Mouse (Mus musculus) intestine, embryonic 16.5 days (tissue): ENCODE measurements around the gene Phip. TPM values are rescaled to one million over a fixed set of nuclear protein-coding genes. Genes with fewer than 3 reads are reported as not detected.

Experiments
- ATAC-seq: fragments of 200-750 bp; cut with Nextera tagmentation; 2 replicates; pipeline ENCODE4 v1.8.0; 2017; ENCODE audit warnings: moderate TSS enrichment, moderate library complexity
- H3K27ac ChIP-seq: fragments of 300-500 bp; sonication (generic); 2 replicates; pipeline ENCODE4 v1.5.1; 2014; ENCODE audit warnings: mild to moderate bottlenecking, low read length
- H3K27me3 ChIP-seq: fragments of 300-500 bp; sonication (generic); replicated peaks from 2 replicates; pipeline ENCODE4 v1.6.1; 2014; ENCODE audit warnings: low read length, control low read depth, mixed read lengths; ENCODE audit not compliant: control insufficient read depth, insufficient read depth
- H3K36me3 ChIP-seq: fragments of 300-500 bp; sonication (generic); 2 replicates; pipeline ENCODE4 v1.6.1; 2014; ENCODE audit warnings: low read length, control low read depth; ENCODE audit not compliant: control insufficient read depth, insufficient read depth
- H3K4me1 ChIP-seq: fragments of 300-500 bp; sonication (generic); 2 replicates; pipeline ENCODE4 v1.6.1; 2014; ENCODE audit warnings: low read length, control low read depth, mixed read lengths; ENCODE audit not compliant: control insufficient read depth, insufficient read depth
- H3K4me2 ChIP-seq: fragments of 300-500 bp; sonication (generic); 2 replicates; pipeline ENCODE4 v1.6.1; 2014; ENCODE audit warnings: low read depth, low read length, control low read depth
- H3K4me3 ChIP-seq: fragments of 300-500 bp; sonication (generic); 2 replicates; pipeline ENCODE4 v1.5.1; 2014; ENCODE audit warnings: mild to moderate bottlenecking, low read length
- H3K9ac ChIP-seq: fragments of 300-500 bp; sonication (generic); 2 replicates; pipeline ENCODE4 v1.6.1; 2014; ENCODE audit warnings: low read depth, low read length
- H3K9me3 ChIP-seq: fragments of 300-500 bp; sonication (generic); 2 replicates; pipeline ENCODE4 v1.6.1; 2016; ENCODE audit warnings: low read length, control low read depth; ENCODE audit not compliant: control insufficient read depth
- WGBS: fragments of 180-500 bp; shearing (Covaris S2); extraction: QIAGEN DNeasy Blood & Tissue Kit; methylation state at CpG from one replicate; pipeline ENCODE4 v1.1.7; 2014; 5-methylcytosine and 5-hydroxymethylcytosine counted together
- polyA plus RNA-seq: library from polyadenylated mRNA; unstranded; fragments of >200 nt; fragmentation: Nextera tagmentation; extraction: Ambion mirVana; gene quantifications from 2 replicates; pipeline ENCODE4 v1.2.1, GENCODE M21; 2015

Gene Phip
- polyA plus RNA-seq, 1 experiment from 2014 or later, result 46.5 TPM

- peak overlapping the region; percentile 97 for H3K9ac ChIP-seq
These were observed 992 bp downstream of the Phip start for GRCm38 (mm10) chr9:82974187-82974861.

GRCm38 (mm10) chr9:82973321-82973892 lies 1.9 kb downstream of the Phip start:
- peak overlapping the region; percentile 97 for H3K9ac ChIP-seq
- H3K27me3 ChIP-seq, result no peaks in the 10 kb centered on the region
- 12% methylated on average over 8 of the region's 8 CpGs for WGBS
- H3K4me2 ChIP-seq, result peak overlapping the region; percentile 81
- no peak for ATAC-seq
- peak overlapping the region; percentile 93 for H3K4me3 ChIP-seq
- H3K36me3 ChIP-seq, result no peaks in the 10 kb centered on the region
- peaks cover 7% of the 10 kb centered on the region; the same call in 1 of the 2 replicates for H3K4me1 ChIP-seq
- no peaks in the 10 kb centered on the region for H3K9me3 ChIP-seq
- peak overlapping the region; percentile 37; the same call in 1 of the 2 replicates for H3K27ac ChIP-seq

More at GRCm38 (mm10) chr9:82974187-82974861, 992 bp downstream of the Phip start:
- H3K36me3 ChIP-seq, result no peaks in the 10 kb centered on the region
- no peaks in the 10 kb centered on the region for H3K9me3 ChIP-seq
- peak overlapping the region; percentile 81 for H3K4me2 ChIP-seq
- H3K4me3 ChIP-seq, result peak overlapping the region; percentile 93
- H3K27me3 ChIP-seq, result no peaks in the 10 kb centered on the region
- H3K27ac ChIP-seq, result peak overlapping the region; percentile 100
- H3K4me1 ChIP-seq, result peaks cover 7% of the 10 kb centered on the region; the same call in 1 of the 2 replicates
- peak; percentile 85 for ATAC-seq
- WGBS, result under 1% methylated on average over 68 of the region's 75 CpGs

DNA sequence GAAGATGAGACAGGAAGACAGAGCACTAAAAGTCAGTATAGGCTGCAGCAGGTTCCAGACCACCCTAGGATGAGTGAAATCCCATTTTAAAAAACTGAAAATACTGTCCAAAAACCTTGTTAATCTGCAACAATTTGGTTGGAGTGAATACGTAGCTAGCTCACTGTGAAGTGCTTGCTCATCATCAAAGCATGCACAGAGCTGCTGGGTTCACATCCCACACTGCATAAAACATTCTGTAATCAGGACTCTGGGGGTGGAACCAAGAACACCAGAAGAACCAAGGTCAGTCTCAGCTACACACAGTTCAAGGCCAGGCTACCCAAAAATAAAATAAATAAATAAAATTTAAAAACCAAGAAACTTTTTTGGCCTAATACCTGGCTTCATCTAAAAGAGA lies 3.9 kb downstream of the Phip start:
- no peak for ATAC-seq
- Histone ChIP-seq H3K4me3 (no peak overlapping the region), H3K9ac (no peak overlapping the region), H3K9me3 (no peaks in the 10 kb centered on the region), H3K4me1 (peaks cover 7% of the 10 kb centered on the region; the same call in 1 of the 2 replicates), H3K27me3 (no peaks in the 10 kb centered on the region), H3K36me3 (no peaks in the 10 kb centered on the region), H3K27ac (no peak overlapping the region), H3K4me2 (no peak overlapping the region)
- WGBS, result 54% methylated on average over 1 of the region's 1 CpGs

GRCm38 (mm10) chr9:82967076-82967621 lies 8.2 kb downstream of the Phip start:
- Histone ChIP-seq H3K9ac (no peak overlapping the region), H3K4me2 (no peak overlapping the region), H3K36me3 (0 out of 2 replicates have a peak, but pooled peaks cover 2% of the 10 kb centered on the region), H3K4me1 (no peaks in the 10 kb centered on the region), H3K4me3 (no peak overlapping the region), H3K27me3 (no peaks in the 10 kb centered on the region), H3K27ac (no peak overlapping the region), H3K9me3 (no peaks in the 10 kb centered on the region)
- WGBS, result 77% methylated on average over 8 of the region's 8 CpGs
- ATAC-seq, result no peak

DNA sequence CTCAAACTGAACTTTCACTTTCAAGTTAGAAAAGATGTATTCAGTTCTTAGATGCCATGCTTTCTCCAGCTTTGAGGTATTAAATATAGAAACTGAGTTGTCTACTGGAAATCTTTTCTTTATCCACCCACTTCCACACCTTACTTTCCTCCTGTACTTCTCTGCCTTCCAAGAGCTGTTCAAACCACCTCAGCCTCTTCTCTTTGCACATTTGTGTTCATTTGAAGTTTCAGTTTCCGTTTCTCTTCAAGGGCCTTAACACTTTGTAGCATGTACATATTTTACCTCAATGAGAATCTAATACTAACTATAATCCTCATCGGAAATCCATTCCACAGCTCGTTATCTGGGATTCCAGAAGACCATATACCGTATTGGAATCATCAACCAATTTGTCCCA lies 11.3 kb downstream of the Phip start:
- WGBS, result 94% methylated on average over 4 of the region's 4 CpGs

GRCm38 (mm10) chr9:82961352-82961751 lies 14.0 kb downstream of the Phip start:
- Histone ChIP-seq H3K9me3 (no peaks in the 10 kb centered on the region), H3K27me3 (no peaks in the 10 kb centered on the region), H3K4me2 (no peak overlapping the region), H3K36me3 (0 out of 2 replicates have a peak, but pooled peaks cover 4% of the 10 kb centered on the region), H3K4me3 (no peak overlapping the region), H3K27ac (no peak overlapping the region), H3K4me1 (no peaks in the 10 kb centered on the region), H3K9ac (no peak overlapping the region)
- ATAC-seq, result no peak
- 58% methylated on average over 2 of the region's 2 CpGs for WGBS

More for the DNA sequence above, 11.3 kb downstream of the Phip start:
- H3K4me2 ChIP-seq, result no peak overlapping the region
- H3K36me3 ChIP-seq, result 0 out of 2 replicates have a peak, but pooled peaks cover 2% of the 10 kb centered on the region
- no peaks in the 10 kb centered on the region for H3K27me3 ChIP-seq
- no peaks in the 10 kb centered on the region for H3K4me1 ChIP-seq
- H3K4me3 ChIP-seq, result no peak overlapping the region
- no peak for ATAC-seq
- no peak overlapping the region for H3K9ac ChIP-seq
- H3K27ac ChIP-seq, result no peak overlapping the region
- H3K9me3 ChIP-seq, result no peaks in the 10 kb centered on the region

DNA sequence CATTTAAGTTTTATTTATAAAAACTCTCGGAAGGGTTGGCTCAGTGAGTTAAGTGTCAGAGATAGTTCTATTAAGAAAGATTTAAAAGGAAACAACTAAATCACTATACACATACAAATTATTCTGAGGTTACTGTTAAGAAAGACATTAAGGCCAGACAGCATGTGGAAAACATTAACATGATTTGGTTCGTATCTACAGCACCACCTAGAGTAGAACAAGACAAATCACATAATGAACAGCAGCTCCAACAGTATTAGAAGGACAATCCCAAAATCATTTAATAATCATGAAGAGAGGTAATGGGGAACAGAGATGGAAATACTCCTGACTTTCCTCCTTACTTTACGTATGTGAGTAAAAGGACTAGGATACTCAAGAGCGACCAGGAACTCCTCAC lies 20.0 kb downstream of the Phip start:
- H3K9ac ChIP-seq, result no peak overlapping the region
- ATAC-seq, result no peak
- H3K4me3 ChIP-seq, result no peak overlapping the region
- H3K4me1 ChIP-seq, result no peaks in the 10 kb centered on the region
- H3K4me2 ChIP-seq, result no peak overlapping the region
- H3K27me3 ChIP-seq, result no peaks in the 10 kb centered on the region
- no peaks in the 10 kb centered on the region for H3K9me3 ChIP-seq
- no peak overlapping the region for H3K27ac ChIP-seq
- H3K36me3 ChIP-seq, result 0 out of 2 replicates have a peak, but pooled peaks cover 6% of the 10 kb centered on the region
- WGBS, result 65% methylated on average over 4 of the region's 4 CpGs

- no peak overlapping the region for H3K27ac ChIP-seq
- no peak overlapping the region for H3K4me2 ChIP-seq
- no peaks in the 10 kb centered on the region for H3K9me3 ChIP-seq
- no peaks in the 10 kb centered on the region for H3K27me3 ChIP-seq
- no peaks in the 10 kb centered on the region for H3K4me1 ChIP-seq
- H3K4me3 ChIP-seq, result no peak overlapping the region
- H3K9ac ChIP-seq, result no peak overlapping the region
- ATAC-seq, result no peak
- 0 out of 2 replicates have a peak, but pooled peaks cover 4% of the 10 kb centered on the region for H3K36me3 ChIP-seq
These were observed 23.0 kb downstream of the Phip start for GRCm38 (mm10) chr9:82952330-82952729.

GRCm38 (mm10) chr9:82951435-82952004 lies 23.8 kb downstream of the Phip start:
- 83% methylated on average over 2 of the region's 2 CpGs for WGBS

More at GRCm38 (mm10) chr9:82951435-82952004, 23.8 kb downstream of the Phip start:
- Histone ChIP-seq H3K27ac (no peak overlapping the region), H3K27me3 (no peaks in the 10 kb centered on the region), H3K9ac (no peak overlapping the region), H3K4me2 (no peak overlapping the region), H3K36me3 (0 out of 2 replicates have a peak, but pooled peaks cover 4% of the 10 kb centered on the region), H3K9me3 (no peaks in the 10 kb centered on the region), H3K4me1 (no peaks in the 10 kb centered on the region), H3K4me3 (no peak overlapping the region)
- ATAC-seq, result no peak
